Comparison of ENCODE assay signal across 17 mouse cellular contexts in the genomic region with DNA sequence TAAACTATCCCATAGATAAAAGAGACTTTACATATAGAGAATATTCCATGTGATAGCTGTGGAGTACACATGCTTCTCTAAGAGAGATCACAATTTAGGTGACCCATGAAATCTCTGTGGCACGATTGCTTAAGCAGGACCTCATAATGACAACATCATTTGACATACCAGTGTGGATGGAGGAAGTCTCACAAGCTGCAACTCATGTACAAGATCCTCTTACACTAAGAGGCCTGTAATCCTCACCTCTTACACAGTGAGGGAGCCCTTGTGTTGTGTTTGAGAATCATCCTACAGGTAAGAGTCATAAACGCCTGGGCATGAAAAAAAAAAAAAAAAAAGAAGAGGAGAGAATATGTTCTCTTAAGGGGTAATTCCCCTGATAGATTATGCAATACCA.
"Had no signal": no experiment of that assay in that cellular context is flagged by ENCODE, and none has a peak within 500 bp of the region (broad histone marks: within the 10 kb centered on the region; RNA-seq: fewer than 3 reads in every experiment).

No protein-coding gene starts in this region.

- DNase-seq: left cerebral cortex, postnatal 4 days; liver; liver, embryonic 13.5 days; liver, postnatal 0 days; lung, adult 18-20 months; lung, adult 2 months; lung, embryonic 14.5 days; lung, postnatal 10 days; lung, postnatal 14 days; lung, postnatal 36 days; lung, postnatal 4 days; midbrain, embryonic 14.5 days had no signal

- ATAC-seq: liver, embryonic 12.5 days; liver, postnatal 0 days; lung, postnatal 0 days; midbrain, embryonic 13.5 days; midbrain, embryonic 15.5 days; midbrain, embryonic 16.5 days had no signal
